Mouse (Mus musculus) embryo, embryonic 10 days (tissue): ENCODE results near the gene Cemip.

ENCODE experiments used
- DNase-seq: peaks from one replicate; pipeline ENCODE4 v3.0.0-alpha.2; 2015; ENCODE audit warnings: low spot score

Gene Cemip

DNA sequence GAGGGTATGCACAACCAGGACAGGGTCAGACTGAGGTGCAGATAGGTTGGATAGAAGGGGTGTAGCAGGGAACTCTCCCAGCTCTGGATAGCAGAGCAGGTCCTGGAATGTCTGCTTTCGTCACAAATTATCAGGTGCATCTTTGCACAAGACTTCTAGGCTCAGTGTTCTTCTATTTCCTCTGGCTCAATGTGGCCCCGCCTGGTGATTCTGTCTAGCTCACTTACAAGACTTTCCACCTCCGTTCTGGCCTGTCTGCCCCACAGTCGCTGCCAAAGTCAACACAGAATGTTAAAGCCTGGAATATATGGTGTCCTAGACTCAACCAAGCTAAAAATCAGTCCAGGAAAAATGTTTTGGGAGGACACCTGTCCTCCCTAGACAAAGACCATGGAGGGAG is 57.9 kb downstream of the Cemip start:
- DNase-seq, result no peak

DNA sequence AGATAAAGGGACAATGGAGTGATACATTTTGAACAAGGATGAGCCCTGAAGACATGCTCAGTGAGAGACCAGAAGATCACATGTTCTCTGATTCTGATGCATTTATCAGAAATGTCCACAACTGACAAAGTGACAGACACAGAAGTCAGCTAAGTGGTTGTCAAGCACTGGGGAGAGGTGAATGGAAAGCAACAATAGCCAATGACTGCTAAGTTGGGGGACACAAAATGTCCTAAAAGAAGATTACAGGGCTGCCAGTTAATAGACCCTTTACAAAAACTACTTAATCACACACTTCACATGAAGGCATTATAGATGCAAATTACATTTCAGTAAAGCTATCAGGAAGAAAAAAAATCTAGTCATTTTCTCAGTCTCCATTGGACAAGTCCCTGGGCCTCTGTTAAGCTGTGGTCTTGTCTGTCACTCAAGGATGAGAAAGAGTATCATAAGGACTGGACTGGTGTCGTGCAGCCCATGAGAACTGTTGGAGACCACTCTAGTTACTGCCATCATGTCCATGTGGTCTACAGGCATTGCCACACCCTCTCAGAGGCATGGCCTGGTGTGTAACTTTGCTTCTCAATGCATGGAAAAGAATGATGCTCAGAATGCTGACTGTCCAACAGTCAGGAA is 59.2 kb downstream of the Cemip start:
- DNase-seq, result no peak

DNA sequence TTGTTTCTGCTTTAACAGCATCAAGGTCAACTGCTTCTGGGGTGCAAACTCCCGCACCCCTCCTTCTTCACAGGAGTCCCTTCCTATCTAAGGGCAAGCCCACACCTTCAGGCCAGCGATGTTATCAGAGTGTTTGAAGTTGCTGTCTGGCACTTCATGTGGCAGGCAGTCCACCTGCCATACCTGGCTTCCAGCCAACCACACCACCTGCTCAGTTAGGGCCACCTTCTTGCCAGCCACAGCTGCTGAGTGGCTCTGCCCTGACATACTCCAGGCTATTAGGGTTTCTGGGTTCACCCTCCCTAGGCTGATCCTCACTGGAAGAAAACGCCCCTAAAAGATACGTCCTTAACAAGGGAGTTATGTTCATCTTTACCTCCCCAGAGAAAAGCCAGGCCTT is 60.2 kb downstream of the Cemip start:
- no peak for DNase-seq

DNA sequence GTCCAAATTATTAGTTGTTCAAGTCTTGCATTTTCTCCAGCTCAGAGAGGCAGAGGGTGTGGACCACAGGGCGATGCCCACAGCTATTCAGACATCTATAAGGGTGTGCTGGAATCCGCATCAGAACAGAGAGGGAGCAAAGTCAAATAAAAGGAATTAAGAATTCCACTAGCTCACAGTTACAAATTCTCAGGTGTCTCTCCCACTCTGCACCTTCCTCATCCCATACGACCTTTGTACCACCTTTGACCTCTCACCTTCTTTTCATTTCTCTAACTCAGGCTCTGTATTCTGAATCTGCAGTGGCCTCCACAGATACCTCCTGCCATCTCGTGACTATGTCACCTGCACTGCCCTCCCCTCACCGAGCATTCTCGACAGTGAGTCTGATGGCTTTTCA is 62.8 kb downstream of the Cemip start:
- DNase-seq, result no peak

DNA sequence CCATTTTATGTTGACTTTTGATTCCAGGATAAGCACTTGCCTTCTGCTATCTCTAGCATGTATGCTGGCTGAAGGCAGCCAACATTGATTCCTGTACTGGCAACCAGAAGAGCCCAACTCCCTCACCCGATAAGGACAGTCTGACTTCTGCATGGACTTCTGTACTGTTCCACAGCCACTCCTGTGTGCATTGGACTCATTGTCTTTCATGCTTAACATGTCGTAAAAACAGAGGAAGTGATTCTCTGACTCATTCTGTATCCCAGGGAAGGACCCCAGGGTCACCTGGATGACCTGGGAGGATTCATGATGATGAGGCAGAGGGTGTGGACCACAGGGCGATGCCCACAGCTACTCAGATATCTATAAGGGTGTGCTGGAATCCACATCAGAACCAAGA is 63.8 kb downstream of the Cemip start:
- no peak for DNase-seq

DNA sequence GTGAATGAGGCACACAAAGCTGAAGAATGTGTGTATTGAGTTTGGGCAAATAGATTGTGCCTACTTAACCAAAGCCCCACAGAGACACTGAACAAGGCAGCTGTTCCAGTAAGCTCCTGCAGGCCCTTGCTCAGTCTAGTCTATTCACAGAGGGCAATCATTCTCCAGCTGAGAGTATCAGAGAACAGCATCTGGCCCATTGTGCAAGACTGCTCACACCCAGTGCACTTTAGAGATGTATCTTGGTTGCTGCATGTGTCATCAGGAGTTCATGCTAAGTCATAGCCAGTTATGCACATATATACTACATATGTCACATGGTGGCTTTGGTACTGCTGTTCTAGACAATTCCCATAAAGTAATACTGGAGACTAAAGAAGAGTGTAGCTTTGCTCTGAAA is 66.9 kb downstream of the Cemip start:
- DNase-seq, result no peak

DNA sequence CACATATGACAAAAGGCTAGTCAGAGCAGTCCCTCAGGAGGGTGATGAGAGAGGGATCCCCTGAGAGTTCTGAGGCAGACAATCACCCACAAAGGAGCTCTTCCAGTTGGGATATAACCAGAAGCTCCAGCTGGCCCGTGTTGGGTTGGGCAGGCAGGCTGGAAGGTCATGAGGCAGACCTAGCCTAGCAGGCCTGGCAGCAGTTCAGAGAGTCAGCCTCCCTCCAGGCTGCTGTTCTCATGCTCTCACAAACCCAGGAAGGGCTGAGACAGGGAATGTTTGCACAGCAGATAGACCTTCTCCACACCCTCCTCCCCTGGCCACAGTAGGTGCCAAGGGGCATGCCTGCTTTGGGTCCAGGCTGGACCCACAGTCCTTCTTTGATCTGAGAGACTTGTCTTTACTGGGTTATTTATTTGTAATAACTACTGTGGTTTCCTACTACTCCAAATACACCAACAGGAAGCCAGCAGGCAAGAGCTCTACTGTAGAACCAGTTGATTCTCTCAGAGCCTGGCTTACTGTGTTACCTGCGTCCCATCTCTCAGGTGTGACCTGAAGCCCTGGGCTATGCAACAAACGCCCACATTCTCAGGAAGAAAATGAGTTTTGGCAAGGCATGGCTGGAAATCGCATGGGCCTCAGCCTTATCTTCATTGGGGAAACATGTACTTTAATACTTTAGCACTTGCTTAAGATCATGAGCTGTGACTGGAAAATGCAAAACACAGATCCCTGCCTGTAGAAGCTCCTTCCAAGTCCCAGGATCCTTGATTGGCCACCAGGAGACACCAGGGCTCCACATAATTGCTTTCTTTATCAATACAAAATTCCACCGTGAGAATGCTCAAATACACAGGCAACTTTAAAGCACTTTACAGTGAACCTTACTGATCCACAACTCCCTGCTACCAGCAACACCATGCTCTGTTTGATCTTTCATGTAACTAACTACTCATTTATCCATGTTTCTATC is 67.7 kb downstream of the Cemip start:
- no peak for DNase-seq

DNA sequence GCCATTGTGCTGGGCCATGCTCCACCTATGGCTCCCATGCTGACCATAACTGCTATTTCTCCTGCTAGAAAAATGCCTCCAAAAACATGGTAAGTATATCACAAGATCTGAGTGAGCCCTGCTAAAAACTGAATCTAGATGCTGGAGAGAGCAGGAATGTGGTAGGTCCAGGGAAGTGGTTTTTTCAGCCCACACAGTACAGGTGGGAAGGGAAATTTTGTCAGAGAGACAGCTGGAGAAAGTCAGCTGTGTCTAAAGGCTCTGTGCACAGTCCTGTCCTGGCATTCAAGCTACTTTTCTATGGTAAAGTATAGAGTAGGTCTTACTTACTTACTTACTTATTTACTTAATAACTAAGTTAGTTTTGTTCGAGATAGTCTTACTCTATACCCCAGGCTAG is 71.3 kb downstream of the Cemip start:
- no peak for DNase-seq

DNA sequence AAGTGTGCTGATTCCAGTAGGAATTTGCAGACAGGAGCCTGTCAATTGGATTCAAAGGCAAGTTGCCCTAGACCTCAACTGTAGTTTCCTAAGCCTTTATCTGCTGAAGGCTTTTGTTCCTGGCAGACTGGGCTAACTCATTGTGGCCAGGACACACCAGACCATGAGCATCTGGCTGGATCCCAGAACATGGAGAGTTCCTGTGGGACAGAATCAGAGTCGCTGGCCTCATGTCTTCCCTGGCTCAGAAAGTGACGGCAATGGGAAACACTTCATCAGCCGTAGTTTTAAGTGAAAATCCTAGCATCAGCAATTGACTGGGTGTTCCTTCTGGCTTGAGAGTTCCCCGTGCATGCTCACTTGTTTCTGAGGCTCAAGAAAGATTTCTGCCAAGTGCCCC is 72.6 kb downstream of the Cemip start:
- no peak for DNase-seq

DNA sequence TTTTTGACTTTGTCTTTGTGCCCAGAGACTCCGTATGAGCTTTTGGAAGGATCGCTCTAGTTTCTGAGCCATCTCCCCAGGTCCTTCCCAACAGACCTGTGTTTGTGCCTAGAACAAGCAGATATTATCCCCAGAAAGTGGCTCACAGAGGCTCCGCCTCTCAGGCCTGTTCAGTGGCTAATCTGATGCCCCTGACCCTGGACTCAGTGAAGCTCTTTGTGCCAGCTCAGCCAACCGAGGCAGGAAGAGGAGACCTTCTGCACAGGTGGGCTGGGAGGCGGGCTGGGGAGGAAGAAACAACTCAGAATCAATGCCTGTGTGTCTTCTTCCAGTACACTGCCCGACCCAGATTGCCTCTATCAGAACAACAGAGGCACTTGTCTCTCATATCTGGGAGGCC is 81.9 kb downstream of the Cemip start:
- DNase-seq, result no peak

DNA sequence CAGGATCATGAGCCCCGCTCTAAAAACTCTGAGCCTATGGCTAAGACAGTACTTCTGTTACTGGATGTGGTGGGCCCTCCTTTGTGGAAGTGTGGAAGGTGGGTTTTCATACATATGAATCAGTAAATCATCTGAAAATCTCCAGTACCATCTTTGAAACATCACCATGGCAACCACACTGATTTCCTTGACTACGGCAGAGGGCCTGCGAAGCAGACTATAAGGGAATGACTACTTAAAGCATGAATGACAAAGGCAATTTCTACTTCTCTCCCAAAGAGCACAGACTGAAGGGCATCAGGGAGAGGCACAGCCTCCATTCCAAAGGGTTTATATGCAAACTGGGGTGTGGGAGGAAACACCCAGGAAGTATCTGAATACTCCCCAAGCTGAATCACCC is 84.8 kb downstream of the Cemip start:
- DNase-seq, result no peak

DNA sequence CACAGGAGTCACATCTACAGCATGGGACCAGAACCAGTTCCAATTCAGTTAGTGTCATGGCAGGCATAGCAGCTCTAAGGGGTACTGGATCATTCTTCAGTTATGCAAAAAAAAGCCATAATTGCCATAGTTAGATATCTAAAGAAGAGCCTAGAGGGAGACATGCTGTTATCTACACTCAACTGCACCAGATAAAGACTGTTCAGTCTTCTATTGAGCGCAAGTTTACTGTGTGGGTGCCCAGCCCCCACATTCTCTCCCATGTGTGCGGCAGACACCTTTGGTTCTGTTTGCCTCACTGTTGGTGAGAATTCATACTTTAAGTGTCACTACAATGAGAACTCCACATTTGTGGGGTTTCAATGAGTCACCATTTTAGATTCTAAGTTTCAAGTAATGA is 85.6 kb downstream of the Cemip start:
- no peak for DNase-seq

DNA sequence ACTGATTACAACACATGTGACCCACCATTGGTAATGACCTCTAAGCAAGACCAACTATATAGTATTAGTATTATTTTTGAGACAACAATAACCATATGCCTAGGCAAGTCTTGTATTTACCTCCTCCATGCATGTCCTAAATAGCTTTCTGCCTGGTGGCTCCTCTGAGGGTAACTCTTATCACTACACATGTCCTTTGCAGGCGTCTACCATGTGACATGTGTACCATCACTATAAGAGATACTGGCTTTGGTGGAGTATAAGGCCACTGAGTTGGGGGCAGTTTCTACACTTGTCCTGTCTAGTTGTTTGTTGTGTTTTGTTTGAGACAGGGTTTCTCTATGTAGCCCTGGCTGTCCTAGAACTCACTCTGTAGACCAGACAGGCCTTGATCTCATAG is 86.7 kb downstream of the Cemip start:
- DNase-seq, result no peak

DNA sequence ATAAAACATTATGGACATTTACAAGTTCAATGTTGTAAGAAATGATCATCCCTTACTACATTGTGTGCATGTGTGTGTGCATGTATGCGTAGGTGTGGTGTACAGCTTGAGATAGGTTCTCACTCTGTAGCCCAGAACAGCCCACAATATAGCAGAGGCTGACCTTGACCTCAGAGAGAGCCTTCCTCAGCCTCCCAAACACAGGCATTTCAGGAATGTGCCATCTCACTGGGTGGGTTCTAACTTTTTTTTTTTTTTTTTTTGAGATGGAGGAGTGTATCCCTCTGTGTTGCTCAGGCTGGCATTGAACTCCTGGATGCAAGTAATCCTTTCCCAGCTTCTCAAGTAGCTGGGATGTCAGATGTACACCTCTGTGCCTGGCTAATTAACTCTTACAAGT is 92.0 kb downstream of the Cemip start:
- DNase-seq, result peak; percentile 15

DNA sequence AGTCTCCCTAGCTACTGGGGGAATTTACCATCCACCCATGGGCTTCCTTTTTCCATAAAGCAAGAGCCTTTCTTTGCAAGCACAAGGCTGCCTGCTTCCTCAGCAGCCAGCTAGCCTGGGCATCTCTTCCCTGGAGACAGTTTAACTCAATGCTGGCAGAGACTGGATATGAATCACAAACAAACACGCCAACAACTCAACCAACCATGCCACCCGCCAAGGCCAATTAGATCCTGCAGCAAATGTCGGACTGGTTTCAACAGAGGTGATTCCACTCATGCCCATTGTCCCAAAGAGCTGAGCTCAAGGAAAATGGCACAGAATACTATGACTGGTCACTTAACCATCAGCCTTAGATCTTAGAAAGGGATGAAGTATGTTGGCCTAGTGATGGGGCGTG is 97.0 kb downstream of the Cemip start:
- no peak for DNase-seq

DNA sequence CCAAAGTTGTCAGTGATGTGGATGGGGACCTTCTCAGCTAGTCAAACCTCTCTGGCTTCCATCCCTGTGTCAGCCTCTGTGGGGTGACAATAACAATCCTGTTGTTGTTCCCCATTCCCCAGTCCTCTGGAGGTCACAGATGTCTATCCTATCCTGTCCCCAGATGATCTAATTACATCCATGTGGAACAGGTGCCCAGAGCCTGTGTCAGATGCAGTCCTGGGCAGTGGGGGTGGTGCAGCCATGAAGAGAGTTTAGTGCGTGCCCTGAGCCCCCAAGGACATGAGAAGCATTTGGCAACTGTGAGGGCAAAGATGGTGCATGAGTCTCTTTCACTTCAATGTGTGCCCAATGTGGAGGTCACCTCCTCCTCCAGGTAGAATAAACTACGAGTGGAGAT is 100.6 kb downstream of the Cemip start:
- DNase-seq, result no peak

DNA sequence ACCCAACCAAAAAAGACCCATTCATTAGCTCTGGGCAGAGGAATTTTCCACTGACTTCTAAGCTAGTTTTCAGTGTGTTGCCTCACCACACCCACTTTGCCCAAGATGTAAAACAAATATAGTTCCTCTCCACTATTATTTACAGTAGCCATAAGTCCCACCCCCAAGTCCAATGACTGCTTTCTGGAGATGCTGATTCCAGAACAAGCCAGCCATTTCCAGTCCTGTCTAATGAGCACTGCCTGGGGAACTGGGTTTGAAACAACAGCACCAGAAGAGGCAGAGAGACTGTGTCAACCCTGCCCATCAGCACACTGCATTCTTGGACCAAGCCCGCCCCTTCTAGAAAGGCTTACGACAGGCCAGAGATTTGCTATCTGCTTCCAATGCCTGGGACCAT is 103.7 kb downstream of the Cemip start:
- DNase-seq, result no peak

DNA sequence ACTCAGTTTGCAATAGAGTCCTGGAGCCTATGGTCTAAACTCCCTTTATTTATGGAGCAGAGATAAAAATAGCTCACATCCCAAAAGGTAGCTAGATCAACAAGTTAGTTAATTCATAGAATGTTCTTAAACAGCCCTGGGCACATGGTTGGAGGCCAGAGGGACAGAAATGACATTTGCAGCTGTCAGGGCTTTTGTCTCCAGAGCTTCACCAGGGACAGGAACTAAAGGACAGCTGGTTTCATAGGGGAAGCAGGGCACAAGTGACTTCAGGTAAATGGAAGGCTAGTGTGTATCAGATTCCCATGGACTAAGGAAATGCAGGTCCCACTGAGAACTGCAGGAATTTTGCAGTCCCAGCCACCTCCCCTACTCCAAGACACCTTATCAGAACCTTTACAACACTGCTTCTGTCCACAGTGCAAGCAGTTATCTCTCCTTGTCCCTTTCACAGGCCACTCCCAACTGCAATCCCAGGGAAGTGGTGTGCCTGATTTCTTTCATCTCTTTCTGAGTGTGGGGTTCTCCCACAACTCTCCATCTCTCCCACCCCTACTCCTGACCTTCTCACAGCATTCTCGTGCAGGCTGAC is 107.3 kb downstream of the Cemip start:
- no peak for DNase-seq

DNA sequence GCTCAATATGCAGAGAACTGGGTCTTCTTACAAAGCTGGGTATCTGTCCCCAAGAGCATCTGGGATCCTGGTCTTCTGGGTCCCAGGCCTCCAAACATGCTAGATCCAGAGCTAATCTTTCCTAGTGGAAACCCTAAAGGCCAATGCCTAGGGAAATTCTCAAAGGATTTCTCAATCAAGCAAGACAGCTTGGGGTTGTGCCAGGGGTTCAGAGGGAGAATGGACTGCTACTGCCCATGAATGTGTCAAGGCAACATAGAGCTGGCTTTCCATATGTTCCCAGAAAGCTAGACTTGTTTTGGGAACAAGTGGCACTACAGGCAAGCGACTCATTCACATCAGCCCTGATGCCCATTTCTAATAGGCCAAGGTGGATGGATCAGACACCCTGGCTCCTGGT is 107.9 kb downstream of the Cemip start:
- no peak for DNase-seq

DNA sequence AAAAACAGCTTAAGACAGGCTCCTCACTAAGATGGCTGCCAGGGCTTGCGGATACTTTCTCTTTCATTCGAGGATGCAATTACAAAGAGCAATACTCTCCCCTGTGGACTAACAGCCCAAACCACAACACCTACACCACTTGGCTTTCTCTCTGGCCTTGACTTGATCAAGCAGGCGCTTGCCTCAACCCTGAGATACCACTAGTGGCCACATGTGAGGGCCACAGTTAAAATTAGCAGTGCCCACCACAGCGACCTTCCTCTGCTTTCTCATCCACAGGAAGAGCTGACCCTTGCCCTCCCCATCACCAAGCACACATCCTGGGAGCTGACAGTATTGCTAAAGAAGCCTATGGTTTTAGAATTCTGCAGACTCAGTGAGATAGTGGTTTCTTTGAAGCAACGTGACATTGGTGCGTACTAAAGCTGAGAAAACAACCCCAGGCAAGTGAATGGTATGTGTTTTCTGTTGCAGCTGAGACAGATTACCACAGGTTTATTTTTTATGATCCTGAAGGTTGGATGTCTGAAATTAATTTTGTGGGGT is 109.8 kb downstream of the Cemip start:
- no peak for DNase-seq

DNA sequence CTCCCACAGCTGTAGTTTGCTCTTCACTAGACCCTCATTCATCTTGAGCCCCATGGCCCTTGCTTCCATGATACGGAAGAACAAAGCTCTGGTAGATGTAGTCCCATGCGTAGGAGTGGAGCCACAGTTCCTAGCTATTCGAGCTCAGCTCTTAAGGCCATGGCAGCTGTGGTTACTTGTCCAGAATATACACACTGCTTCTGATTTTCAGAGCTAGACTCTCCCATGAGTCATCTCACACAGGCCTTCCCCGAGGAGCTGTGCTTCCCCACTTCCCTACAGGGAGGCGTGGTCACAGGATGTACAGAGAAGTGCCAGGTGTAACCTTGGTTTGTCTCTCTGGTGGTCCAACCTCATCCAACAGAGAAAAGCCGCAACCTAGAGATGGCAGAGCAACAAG is 111.0 kb downstream of the Cemip start:
- no peak for DNase-seq

DNA sequence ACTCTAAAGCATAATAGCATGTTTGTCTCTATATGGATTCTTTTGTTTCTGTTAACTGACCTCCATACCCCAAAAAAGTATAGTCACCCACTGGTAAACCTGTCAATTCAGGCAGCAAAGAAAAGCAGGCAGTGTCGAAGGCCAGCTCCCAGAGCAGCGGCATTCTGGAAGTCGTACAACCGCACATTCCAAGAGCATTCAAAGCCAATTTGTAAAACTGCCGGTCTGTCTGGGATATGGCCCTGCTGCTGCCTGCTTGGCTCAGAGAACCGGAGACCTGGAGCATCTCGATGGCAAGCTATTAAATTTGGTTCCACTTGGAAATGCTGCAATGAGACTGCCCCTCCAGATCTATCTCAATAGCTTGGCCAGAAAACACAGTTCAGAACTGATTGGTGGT is 113.8 kb downstream of the Cemip start:
- no peak for DNase-seq
